Mouse (Mus musculus): Measurements from ENCODE around the gene Ltk.

DNA sequence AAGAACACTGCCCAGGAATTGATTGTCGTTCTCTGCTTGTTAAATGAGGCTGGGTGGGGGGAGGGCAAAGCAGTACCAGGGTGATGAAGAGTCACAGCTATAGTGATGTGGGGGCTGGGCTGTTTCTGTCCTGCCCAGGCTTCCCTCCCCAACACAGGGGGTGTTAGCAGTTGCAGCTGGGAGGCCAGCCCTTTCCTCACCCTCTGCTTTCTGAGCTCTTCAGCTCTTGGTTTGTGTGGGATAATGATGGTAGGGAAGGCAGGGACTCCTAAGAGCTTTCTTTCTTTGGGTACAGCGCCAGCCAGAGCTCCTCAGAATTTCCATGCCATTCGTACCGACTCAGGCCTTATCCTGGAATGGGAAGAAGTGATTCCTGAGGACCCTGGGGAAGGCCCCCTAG is 48.2 kb upstream of the Ltk start:
- TF ChIP-seq POLR2A (IDR thresholded peaks at IDR 0.05; ENCODE audit: borderline replicate concordance, extremely low read depth, low read depth, low read length) (no peak), CTCF (IDR thresholded peaks at IDR 0.05; ENCODE audit: insufficient read depth, low read length) (no peak)
